Comparison of ENCODE assay signal across 26 mouse cellular contexts in genomic region chr2:179746491-179746890, GRCm38 (mm10).
"Had no signal": no experiment of that assay in that cellular context is flagged by ENCODE, and none has a peak within 500 bp of the region (broad histone marks: within the 10 kb centered on the region; RNA-seq: fewer than 3 reads in every experiment).

No protein-coding gene starts in this region.

- H3K4me1 ChIP-seq: intestine, embryonic 15.5 days; kidney, embryonic 15.5 days; limb, embryonic 12.5 days had no signal

- H3K9ac ChIP-seq: heart, embryonic 12.5 days; hindbrain, embryonic 12.5 days; hindbrain, embryonic 14.5 days; intestine, embryonic 15.5 days; kidney, embryonic 15.5 days; limb, embryonic 12.5 days; limb, embryonic 15.5 days had no signal

- H3K36me3 ChIP-seq: heart, embryonic 10.5 days; heart, embryonic 12.5 days; hindbrain, embryonic 10.5 days; hindbrain, embryonic 12.5 days; intestine, embryonic 15.5 days; kidney, embryonic 15.5 days; limb, embryonic 12.5 days; limb, embryonic 15.5 days had no signal

- ATAC-seq: hindbrain, embryonic 16.5 days; inflammation-experienced regulatory T-cells, adult 6 months; intestine, embryonic 15.5 days; intestine, postnatal 0 days had no signal

- H3K4me2 ChIP-seq: heart, embryonic 12.5 days; hindbrain, embryonic 12.5 days; hindbrain, embryonic 14.5 days; intestine, embryonic 15.5 days; kidney, embryonic 15.5 days; limb, embryonic 12.5 days; limb, embryonic 15.5 days had no signal

- H3K9me3 ChIP-seq: heart, embryonic 10.5 days; heart, embryonic 12.5 days; hindbrain, embryonic 10.5 days; hindbrain, embryonic 12.5 days; intestine, embryonic 15.5 days; kidney, embryonic 15.5 days; limb, embryonic 12.5 days; limb, embryonic 15.5 days had no signal

- DNase-seq: gastrocnemius, adult 2 months; gastrocnemius, postnatal 10 days; gastrocnemius, postnatal 25 days; heart, adult 18-20 months; heart, postnatal 10 days; heart, postnatal 4 days; kidney, adult 18-20 months; kidney, adult 9 months; kidney, postnatal 14 days; kidney, postnatal 36 days; layer of hippocampus, adult 9-11 months; layer of hippocampus, postnatal 36 days; left cerebral cortex, postnatal 4 days had no signal

- H3K27ac ChIP-seq: gastrocnemius, adult 2 months; heart, embryonic 10.5 days; hindbrain, embryonic 10.5 days; hindbrain, embryonic 12.5 days; hindbrain, embryonic 14.5 days; intestine, embryonic 15.5 days; kidney, embryonic 15.5 days; kidney, postnatal 0 days; limb, embryonic 12.5 days; limb, embryonic 15.5 days had no signal

- H3K27me3 ChIP-seq: heart, embryonic 12.5 days; hindbrain, embryonic 12.5 days; intestine, embryonic 15.5 days; kidney, embryonic 15.5 days; limb, embryonic 12.5 days had no signal

- H3K4me3 ChIP-seq: gastrocnemius, adult 2 months; heart, embryonic 10.5 days; heart, embryonic 12.5 days; hindbrain, embryonic 10.5 days; hindbrain, embryonic 12.5 days; intestine, embryonic 15.5 days; kidney, embryonic 15.5 days; limb, embryonic 12.5 days; limb, embryonic 15.5 days had no signal
